Mouse (Mus musculus) skeletal muscle tissue, postnatal 0 days (tissue): Measurements from ENCODE around the gene Anxa3. TPM values are rescaled to one million over a fixed set of nuclear protein-coding genes. Genes with fewer than 3 reads are reported as not detected.

Source experiments
- polyA plus RNA-seq: library from polyadenylated mRNA; unstranded; fragments of >200 nt; fragmentation: Nextera tagmentation; extraction: Ambion mirVana; gene quantifications from 2 replicates; pipeline ENCODE4 v1.2.1, GENCODE M21; 2015

Anxa3 gene
- polyA plus RNA-seq: 36.2 and 41.7 TPM in 2 replicates

DNA sequence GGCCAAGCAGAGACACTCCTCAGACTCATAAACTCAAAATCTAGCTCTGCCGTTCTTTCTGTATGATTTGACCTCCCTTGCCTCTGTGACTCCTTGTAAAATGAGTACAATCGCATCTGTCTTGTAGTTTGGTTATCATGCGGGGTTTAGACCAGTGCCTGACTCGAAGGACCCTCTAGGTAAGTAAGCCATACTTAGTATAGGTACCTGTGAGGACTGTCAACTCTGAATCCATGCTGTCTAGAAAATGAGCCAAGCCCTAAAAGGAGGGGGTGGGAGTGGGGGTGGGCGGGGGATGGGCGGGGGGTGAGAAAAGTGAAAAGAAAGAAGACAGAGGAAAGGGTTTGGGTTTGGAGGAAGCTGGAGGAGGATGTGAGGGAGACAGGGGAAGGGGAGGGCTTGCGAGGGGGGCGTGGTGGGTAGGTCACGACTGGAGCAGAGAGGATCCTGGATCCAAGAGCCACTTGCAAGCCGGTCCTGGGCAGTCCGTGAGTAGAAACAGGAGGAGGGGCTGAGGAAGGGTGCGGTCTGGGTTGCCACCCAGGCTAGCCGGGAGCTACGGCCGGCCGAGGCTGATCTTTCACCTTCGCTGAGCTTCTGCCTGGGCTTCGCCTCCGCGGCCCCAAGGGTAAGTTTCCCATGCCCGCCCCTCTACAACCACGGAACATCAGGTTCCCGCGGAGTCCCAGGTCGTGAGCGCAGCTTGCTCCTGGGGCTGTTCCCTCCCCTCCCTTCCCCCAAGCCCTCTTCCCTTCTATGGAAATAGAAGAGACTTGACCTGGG, at the start of gene Anxa3:
TSS of gene Anxa3 (plus strand) at position 404 of the 783 bp plus-strand sequence.

Other genes starting within 250 kb of the Anxa3 start
- 6.9 and 7.8 TPM in 2 replicates for gene Bmp2k, start 204.3 kb downstream of the Anxa3 start, polyA plus RNA-seq